Mouse (Mus musculus) embryo, embryonic 10.5 days (tissue): ENCODE measurements at regions not wholly inside any gene's neighbourhood (a gene's known extent, or its start where the extent isn't known, plus 50 kb on each side); places are given as distances from the start of the nearest gene placed in this dataset.

Source experiments
- DNase-seq: peaks from one replicate; pipeline ENCODE4 v3.0.0-alpha.2; 2015; ENCODE audit warnings: low spot score

- no peak for DNase-seq
These were observed 175.6 kb upstream of the B3galt2 start for GRCm38 (mm10) chr1:143464863-143465262.

DNA sequence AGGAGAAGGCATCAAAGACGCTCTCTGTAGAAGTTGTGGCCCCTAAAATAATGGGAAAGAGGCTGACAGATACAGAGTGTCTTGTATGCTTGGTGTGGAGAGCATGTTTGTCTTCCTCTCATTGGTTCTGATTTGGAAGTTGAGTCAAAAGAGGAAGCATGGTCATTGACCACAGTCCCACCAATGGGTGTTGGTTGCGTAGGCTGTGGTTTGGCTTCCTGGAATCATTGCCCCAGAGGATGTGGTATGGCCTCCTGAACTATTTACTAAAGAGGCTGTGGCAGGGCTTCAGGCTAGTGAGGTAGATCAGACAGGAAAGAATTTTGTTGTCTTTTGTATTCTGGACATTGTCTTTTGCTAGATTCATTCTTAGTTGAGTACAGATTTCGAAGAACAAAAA is 174.4 kb upstream of the B3galt2 start:
- DNase-seq: no peak

- no peak for DNase-seq
These were observed 165.1 kb upstream of the B3galt2 start for GRCm38 (mm10) chr1:143475329-143475728.

GRCm38 (mm10) chr1:143483345-143483744 is 157.1 kb upstream of the B3galt2 start:
- no peak for DNase-seq

GRCm38 (mm10) chr1:143484936-143485335 is 155.5 kb upstream of the B3galt2 start:
- DNase-seq: no peak

DNA sequence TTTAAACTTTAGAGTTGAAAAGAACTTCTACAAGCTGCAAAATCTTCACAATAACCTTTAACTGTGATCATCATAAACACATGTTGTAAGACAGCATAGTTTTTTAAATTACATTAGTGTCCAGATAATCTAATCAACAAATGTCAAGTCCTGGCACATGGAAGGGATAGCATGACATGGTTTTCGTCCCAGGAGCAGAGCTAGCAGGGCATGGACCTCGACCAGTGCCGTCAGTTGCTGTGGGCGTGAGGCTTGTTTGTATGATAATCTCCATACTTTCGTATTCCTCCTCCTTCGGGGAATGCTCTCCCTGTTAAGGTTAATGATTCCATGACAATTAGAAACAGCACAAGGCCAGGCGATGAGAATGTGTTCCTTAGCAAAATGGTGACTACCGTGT is 143.4 kb upstream of the B3galt2 start:
- no peak for DNase-seq

DNA sequence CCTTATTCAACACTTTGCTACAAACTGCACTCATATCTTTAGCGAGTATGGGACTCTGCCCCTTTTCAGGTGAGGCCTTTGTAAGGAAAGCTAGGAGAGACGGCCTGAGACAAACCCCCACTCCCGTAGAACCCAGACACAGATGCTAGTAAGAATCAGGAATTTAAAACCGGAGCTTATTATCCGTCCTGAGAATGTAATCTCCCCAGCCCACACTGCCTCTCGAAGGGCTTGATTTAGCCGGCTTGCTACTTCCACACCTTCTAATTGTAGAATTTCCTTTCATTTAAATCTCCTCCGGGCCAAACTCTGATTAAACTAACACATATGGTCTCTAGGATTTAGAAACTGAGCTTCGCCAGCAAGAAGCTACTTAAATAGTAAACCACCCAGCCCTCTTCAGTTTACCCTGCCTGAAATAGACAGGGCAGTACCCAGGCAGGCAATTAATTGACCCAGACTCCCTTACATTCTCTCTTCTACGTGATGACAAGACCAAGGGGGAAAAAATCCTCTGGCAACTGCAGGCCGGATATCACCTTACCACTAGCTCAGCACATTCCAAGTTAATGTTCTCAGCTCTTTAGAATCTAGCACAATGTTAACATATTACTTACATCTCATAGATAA is 136.9 kb upstream of the B3galt2 start:
- peak; percentile 44 for DNase-seq

GRCm38 (mm10) chr1:143504066-143504440 is 136.4 kb upstream of the B3galt2 start:
- no peak for DNase-seq

GRCm38 (mm10) chr1:143505318-143505717 is 135.1 kb upstream of the B3galt2 start:
- DNase-seq: no peak

- no peak for DNase-seq
These were observed 116.5 kb upstream of the B3galt2 start for GRCm38 (mm10) chr1:143523831-143524521.

DNA sequence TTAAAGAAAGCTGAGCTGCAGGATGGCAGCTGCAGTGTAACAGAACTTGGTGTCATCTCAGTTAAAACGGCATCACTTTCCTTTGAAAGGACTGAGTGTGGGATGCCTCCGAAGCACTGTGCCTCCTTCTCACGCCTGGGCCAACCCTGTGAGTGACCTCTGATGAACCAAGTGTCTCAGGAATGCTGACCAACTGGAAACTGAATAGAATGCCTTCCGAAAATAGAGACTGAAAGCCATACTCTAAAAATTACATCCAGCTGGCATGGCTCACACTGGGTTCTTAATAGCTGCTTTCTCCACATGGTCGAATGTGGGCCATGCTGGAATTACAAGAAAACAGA is 116.0 kb upstream of the B3galt2 start:
- DNase-seq: no peak

DNA sequence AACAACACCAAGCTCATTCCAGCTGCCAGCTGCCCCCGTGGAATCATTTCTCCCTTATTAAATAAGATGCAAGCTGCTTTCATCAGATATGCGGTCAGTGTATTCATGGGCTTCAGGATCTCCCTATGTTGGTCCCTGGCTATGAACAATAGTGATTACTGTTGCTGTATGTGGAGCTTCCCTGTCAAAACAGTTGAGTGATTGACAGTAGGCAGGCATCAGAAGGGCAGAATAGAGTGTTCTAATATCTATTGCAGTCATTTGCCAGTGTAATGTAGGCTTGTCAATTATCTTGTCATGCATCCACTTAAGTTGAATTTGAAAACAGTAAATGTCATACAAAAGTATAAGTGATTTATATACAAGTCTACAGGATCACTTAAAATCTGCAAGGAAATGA is 100.2 kb upstream of the B3galt2 start:
- no peak for DNase-seq

DNA sequence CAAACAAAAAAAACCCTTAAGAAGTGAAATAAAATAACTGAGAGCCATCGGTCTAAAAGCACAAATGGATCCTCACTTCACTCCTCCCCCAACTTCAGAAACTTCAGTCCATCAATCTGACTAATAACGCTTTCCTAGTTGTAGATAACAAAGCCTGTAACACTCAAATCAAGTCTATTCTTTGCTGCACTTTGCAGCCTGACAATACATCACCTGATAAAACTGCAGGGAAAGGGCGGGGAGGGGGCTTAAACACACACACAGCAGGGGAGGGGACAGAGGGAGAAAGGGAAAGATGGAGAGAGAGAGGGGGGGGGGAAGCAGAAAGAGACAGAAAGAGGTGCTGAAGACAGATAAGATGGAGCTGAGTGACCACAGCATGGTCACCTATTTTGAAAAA is 99.8 kb upstream of the B3galt2 start:
- DNase-seq: no peak
